Mouse (Mus musculus): ENCODE data around the gene Mcub.

DNA sequence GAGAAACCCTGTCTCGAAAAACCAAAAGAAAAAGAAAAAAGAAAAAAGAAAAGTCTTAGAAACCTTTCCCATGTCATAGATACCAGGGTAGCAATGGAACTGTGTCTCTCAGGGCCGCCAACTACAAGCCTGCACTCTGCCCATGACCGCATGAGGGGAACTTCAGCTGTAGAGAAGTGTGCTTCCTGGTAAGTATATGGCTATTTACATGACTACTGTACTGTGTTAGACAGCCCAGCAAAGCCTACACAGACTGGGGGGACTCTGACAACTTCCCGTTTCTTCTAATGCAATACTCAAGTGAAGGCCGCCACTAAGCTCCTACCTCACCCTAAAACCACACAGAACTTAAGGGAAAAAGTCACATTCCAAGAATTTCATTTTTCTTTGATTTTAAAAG is 14.8 kb upstream of the Mcub start:
- TF ChIP-seq POLR2A (IDR thresholded peaks at IDR 0.05; ENCODE audit: insufficient read depth, low read depth, low read length) (no peak), CTCF (IDR thresholded peaks at IDR 0.05) (no peak), EP300 (IDR thresholded peaks at IDR 0.05; ENCODE audit: insufficient read depth, low read depth, low read length) (no peak)

Measured in heart, adult 2 months (tissue).